Mouse (Mus musculus) heart, postnatal 0 days (tissue): ENCODE data around the gene Antxr1.

Experiments
- CTCF ChIP-seq: IDR thresholded peaks from 2 replicates; pipeline ENCODE4 v1.5.1; 2016; ENCODE audit warnings: antibody characterized with exemption, control low read depth, low read depth
- EP300 ChIP-seq: IDR thresholded peaks from 2 replicates; pipeline ENCODE4 v1.6.1; 2016; ENCODE audit warnings: antibody characterized with exemption, low read depth

- no peak for TF ChIP-seq CTCF
- TF ChIP-seq EP300 = no peak
Observed at GRCm38 (mm10) chr6:87213262-87213661, 122.4 kb downstream of the Antxr1 start.
